ENCODE assay signal across 21 mouse cellular contexts in genomic region chr1:121388312-121388711, GRCm38 (mm10). TPM values are rescaled to one million over a fixed set of nuclear protein-coding genes. Genes with fewer than 3 reads are reported as not detected.
DNase-seq lines count a peak whose midpoint lies in the region; ATAC-seq and TF ChIP-seq lines count a peak whose summit lies in the region.
"Had no signal": no experiment of that assay in that cellular context is flagged by ENCODE, and none has a peak within 500 bp of the region (broad histone marks: within the 10 kb centered on the region; RNA-seq: fewer than 3 reads in every experiment).

No protein-coding gene starts in this region.

- H3K4me1 ChIP-seq in cerebellum, adult 2 months (ENCODE audit: control insufficient read depth, insufficient read depth, low read length) = no peaks in the 10 kb centered on the region
- H3K4me1 ChIP-seq in hindbrain, embryonic 12.5 days = peaks cover 3% of the 10 kb centered on the region
- peaks cover 5% of the 10 kb centered on the region for H3K4me1 ChIP-seq in hindbrain, embryonic 16.5 days (ENCODE audit: control insufficient read depth, insufficient read depth, low read depth, low read length)
- H3K4me1 ChIP-seq: liver, embryonic 13.5 days had no signal

- H3K36me3 ChIP-seq in hindbrain, embryonic 12.5 days = no peaks in the 10 kb centered on the region
- no peaks in the 10 kb centered on the region for H3K36me3 ChIP-seq in hindbrain, embryonic 16.5 days (ENCODE audit: control insufficient read depth, insufficient read depth, low read length)
- H3K36me3 ChIP-seq: embryonic facial prominence, embryonic 10.5 days; liver, embryonic 13.5 days had no signal

- intact Hi-C loops in left cerebral cortex, postnatal 4 days (cut with DNase I) = no loop called here

- DNase-seq in cerebellum, postnatal 10 days = peak; percentile 18 to 29
- no peak for DNase-seq in cerebellum, adult 2 months
- peak; percentile 33 for DNase-seq in left cerebral cortex, postnatal 4 days
- no peak for DNase-seq in left cerebral cortex, adult 8-10 months (ENCODE audit: low spot score in 2 of 2)
- DNase-seq in retina, postnatal 1 day = peak; percentile 69
- DNase-seq in frontal cortex, postnatal 25 days (ENCODE audit: low spot score in 2 of 2) = no peak
- DNase-seq: adrenal gland, postnatal 14 days; cerebellum, adult 9-11 months; gastrocnemius, adult 2 months; kidney, adult 9 months; layer of hippocampus, postnatal 36 days; liver, embryonic 13.5 days; lung, adult 2 months; lung, postnatal 14 days; right cerebral cortex, postnatal 25 days; spleen, adult 18-20 months had no signal

- no peak for TF ChIP-seq CTCF in cerebellum, adult 2 months (IDR thresholded peaks at IDR 0.05; ENCODE audit: borderline replicate concordance, insufficient read depth, low read depth, low read length)

- H3K4me2 ChIP-seq in hindbrain, embryonic 12.5 days (replicated peaks) = no peak overlapping the region
- no peak overlapping the region for H3K4me2 ChIP-seq in hindbrain, embryonic 16.5 days (ENCODE audit: low read length)
- H3K4me2 ChIP-seq: liver, embryonic 13.5 days; midbrain, embryonic 11.5 days had no signal

- no peaks in the 10 kb centered on the region for H3K9me3 ChIP-seq in hindbrain, embryonic 12.5 days (replicated peaks)
- H3K9me3 ChIP-seq in hindbrain, embryonic 16.5 days (ENCODE audit: control insufficient read depth, low read length) = no peaks in the 10 kb centered on the region
- H3K9me3 ChIP-seq: embryonic facial prominence, embryonic 10.5 days; liver, embryonic 13.5 days had no signal

- no peak overlapping the region for H3K9ac ChIP-seq in hindbrain, embryonic 12.5 days
- no peak overlapping the region for H3K9ac ChIP-seq in hindbrain, embryonic 16.5 days (ENCODE audit: low read depth, low read length)
- H3K9ac ChIP-seq: liver, embryonic 13.5 days had no signal

- TF ChIP-seq POLR2A in cerebellum, adult 2 months (IDR thresholded peaks at IDR 0.05; ENCODE audit: borderline replicate concordance, insufficient read depth, low read length) = no peak

- ATAC-seq in hindbrain, embryonic 12.5 days (ENCODE audit: low FRiP score) = peak; percentile 58; the same call in 1 of the 2 replicates
- ATAC-seq in hindbrain, embryonic 16.5 days = no peak
- ATAC-seq: inflammation-experienced regulatory T-cells, adult 6 months had no signal

- 27% methylated on average over 6 of the region's 6 CpGs for WGBS in cerebellum, adult 2 months
- 39% methylated on average over 6 of the region's 6 CpGs for WGBS in hindbrain, embryonic 12.5 days
- 30% methylated on average over 6 of the region's 6 CpGs for WGBS in hindbrain, embryonic 16.5 days

- no peaks in the 10 kb centered on the region; the same call in 1 of the 2 replicates for H3K27me3 ChIP-seq in cerebellum, adult 2 months (ENCODE audit: control insufficient read depth, insufficient read depth, low read length)
- H3K27me3 ChIP-seq in hindbrain, embryonic 12.5 days = no peaks in the 10 kb centered on the region
- no peaks in the 10 kb centered on the region for H3K27me3 ChIP-seq in hindbrain, embryonic 16.5 days (replicated peaks; ENCODE audit: control insufficient read depth, insufficient read depth, low read length)
- H3K27me3 ChIP-seq: liver, embryonic 13.5 days had no signal

- H3K27ac ChIP-seq in cerebellum, adult 2 months (ENCODE audit: insufficient read depth, low read length) = no peak overlapping the region
- no peak overlapping the region for H3K27ac ChIP-seq in hindbrain, embryonic 12.5 days
- no peak overlapping the region for H3K27ac ChIP-seq in hindbrain, embryonic 16.5 days (ENCODE audit: low read depth, low read length)
- H3K27ac ChIP-seq: embryonic facial prominence, embryonic 10.5 days; gastrocnemius, adult 2 months; liver, embryonic 13.5 days had no signal

- no peak overlapping the region for H3K4me3 ChIP-seq in cerebellum, adult 2 months (replicated peaks; ENCODE audit: insufficient read depth, low read depth, low read length)
- H3K4me3 ChIP-seq in hindbrain, embryonic 12.5 days = no peak overlapping the region
- H3K4me3 ChIP-seq in hindbrain, embryonic 16.5 days (ENCODE audit: low read length) = no peak overlapping the region
- H3K4me3 ChIP-seq: embryonic facial prominence, embryonic 10.5 days; gastrocnemius, adult 2 months; liver, embryonic 13.5 days had no signal

RNA-seq across cellular contexts. Expression of gene Ccdc93, which starts 42.5 kb away (rescaled TPM):
- polyA plus RNA-seq in cerebellum, adult 2 months (2012; rRNA removed) = 16.4 and 16.5 TPM in 2 replicates
- 14.9 and 15.8 TPM in 2 replicates for polyA plus RNA-seq in hindbrain, embryonic 12.5 days (2016; fragmentation: Nextera tagmentation; extraction: Ambion mirVana)
- polyA plus RNA-seq in hindbrain, embryonic 16.5 days (2015; fragmentation: Nextera tagmentation; extraction: Ambion mirVana) = 11.0 and 11.7 TPM in 2 replicates
- total RNA-seq in left cerebral cortex, postnatal 4 days (2021) = 10 to 100 TPM; 28.8 to 30.6 TPM
- 10 to 100 TPM; 20.8 to 25.6 (median 22.7) TPM for total RNA-seq in left cerebral cortex, adult 8-10 months (2022)

RNA-seq across cellular contexts. Expression of gene Insig2, which starts 55.9 kb away (rescaled TPM):
- polyA plus RNA-seq in cerebellum, adult 2 months (2012; rRNA removed) = 63.2 and 63.9 TPM in 2 replicates
- polyA plus RNA-seq in hindbrain, embryonic 12.5 days (2016; fragmentation: Nextera tagmentation; extraction: Ambion mirVana) = 29.2 and 29.4 TPM in 2 replicates
- polyA plus RNA-seq in hindbrain, embryonic 16.5 days (2015; fragmentation: Nextera tagmentation; extraction: Ambion mirVana) = 39.8 and 46.8 TPM in 2 replicates
- total RNA-seq in left cerebral cortex, postnatal 4 days (2021) = 10 to 100 TPM; 23.9 to 29.0 TPM
- total RNA-seq in left cerebral cortex, adult 8-10 months (2022) = 10 to 100 TPM; 55.3 to 71.9 (median 64.8) TPM

Comparison
In these comparisons a context has a peak if more than half of its experiments do, and no peak if none do; other contexts are left out.
1. DNase-seq: peak in cerebellum, postnatal 10 days (2 of 2), left cerebral cortex, postnatal 4 days (single experiment) and retina, postnatal 1 day (single experiment); none in cerebellum, adult 2 months (0 of 2), left cerebral cortex, adult 8-10 months (0 of 2) and frontal cortex, postnatal 25 days (0 of 2).